16 mouse cellular contexts compared by ENCODE assay signal in genomic region chr1:63828174-63828844, GRCm38 (mm10). TPM values are rescaled to one million over a fixed set of nuclear protein-coding genes. Genes with fewer than 3 reads are reported as not detected.
A peak's percentile ranks its signal among the peaks of the same experiment; 100 is the strongest.
DNase-seq lines count a peak whose midpoint lies in the region; ATAC-seq and TF ChIP-seq lines count a peak whose summit lies in the region.
"Had no signal": no experiment of that assay in that cellular context is flagged by ENCODE, and none has a peak within 500 bp of the region (broad histone marks: within the 10 kb centered on the region; RNA-seq: fewer than 3 reads in every experiment).

No protein-coding gene starts in this region.

- ATAC-seq in forebrain, embryonic 15.5 days (replicated peaks) = peak; percentile 80
- peak; percentile 75 for ATAC-seq in neural tube, embryonic 12.5 days (ENCODE audit: low FRiP score, low read depth)
- no peak for ATAC-seq in stomach, postnatal 0 days (ENCODE audit: low FRiP score, low TSS enrichment)
- ATAC-seq: CD4-positive, CD25-positive, alpha-beta regulatory T cell, adult 4 months; inflammation-experienced regulatory T-cells, adult 6 months had no signal

- 17% methylated on average over 5 of the region's 5 CpGs for WGBS in forebrain, embryonic 15.5 days
- WGBS in neural tube, embryonic 12.5 days = 27% methylated on average over 5 of the region's 5 CpGs
- 74% methylated on average over 5 of the region's 5 CpGs for WGBS in stomach, postnatal 0 days

- TF ChIP-seq EP300 in stomach, postnatal 0 days (optimal IDR thresholded peaks at IDR 0.05) = no peak

- H3K27me3 ChIP-seq in forebrain, embryonic 15.5 days = no peaks in the 10 kb centered on the region
- H3K27me3 ChIP-seq in neural tube, embryonic 12.5 days (replicated peaks) = no peaks in the 10 kb centered on the region
- H3K27me3 ChIP-seq in stomach, postnatal 0 days (ENCODE audit: control insufficient read depth, insufficient read depth, low read length) = no peaks in the 10 kb centered on the region
- H3K27me3 ChIP-seq: limb, embryonic 15.5 days had no signal

- peak; percentile 44 for DNase-seq in embryo, embryonic 11 days
- DNase-seq in mesoderm, embryonic 11.5 days (ENCODE audit: low read depth, low spot score) = peak; percentile 54
- no peak for DNase-seq in stomach, postnatal 0 days (ENCODE audit: low spot score)
- DNase-seq in yolk sac, embryonic 10.5 days (ENCODE audit: low spot score) = no peak
- DNase-seq in right cerebral cortex, adult 18-20 months = no peak
- DNase-seq: cerebellum, adult 18-20 months; gastrocnemius, postnatal 10 days; lung, adult 2 months had no signal

- H3K36me3 ChIP-seq in forebrain, embryonic 15.5 days = no peaks in the 10 kb centered on the region
- no peaks in the 10 kb centered on the region for H3K36me3 ChIP-seq in neural tube, embryonic 12.5 days
- no peaks in the 10 kb centered on the region for H3K36me3 ChIP-seq in stomach, postnatal 0 days (ENCODE audit: control insufficient read depth, insufficient read depth, low read length)
- H3K36me3 ChIP-seq: limb, embryonic 15.5 days had no signal

- H3K9me3 ChIP-seq in forebrain, embryonic 15.5 days = no peaks in the 10 kb centered on the region
- no peaks in the 10 kb centered on the region for H3K9me3 ChIP-seq in neural tube, embryonic 12.5 days
- H3K9me3 ChIP-seq in stomach, postnatal 0 days (ENCODE audit: control insufficient read depth, low read length) = no peaks in the 10 kb centered on the region
- H3K9me3 ChIP-seq: limb, embryonic 15.5 days had no signal

- no peak overlapping the region for H3K4me2 ChIP-seq in forebrain, embryonic 15.5 days (replicated peaks)
- H3K4me2 ChIP-seq in neural tube, embryonic 12.5 days (replicated peaks) = no peak overlapping the region
- no peak overlapping the region for H3K4me2 ChIP-seq in stomach, postnatal 0 days (replicated peaks; ENCODE audit: low read depth)
- H3K4me2 ChIP-seq: limb, embryonic 15.5 days had no signal

- H3K4me1 ChIP-seq in forebrain, embryonic 15.5 days = peaks cover 8% of the 10 kb centered on the region
- H3K4me1 ChIP-seq in neural tube, embryonic 12.5 days = no peaks in the 10 kb centered on the region
- no peaks in the 10 kb centered on the region for H3K4me1 ChIP-seq in stomach, postnatal 0 days (replicated peaks; ENCODE audit: control insufficient read depth, insufficient read depth)
- H3K4me1 ChIP-seq: limb, embryonic 15.5 days had no signal

- no peak for TF ChIP-seq CTCF in stomach, postnatal 0 days (IDR thresholded peaks at IDR 0.05; ENCODE audit: low read depth)

- no peak overlapping the region for H3K9ac ChIP-seq in forebrain, embryonic 15.5 days (replicated peaks)
- no peak overlapping the region for H3K9ac ChIP-seq in neural tube, embryonic 12.5 days
- no peak overlapping the region for H3K9ac ChIP-seq in stomach, postnatal 0 days (ENCODE audit: low read length)
- H3K9ac ChIP-seq: limb, embryonic 15.5 days had no signal

- no peak overlapping the region for H3K4me3 ChIP-seq in forebrain, embryonic 15.5 days
- no peak overlapping the region for H3K4me3 ChIP-seq in neural tube, embryonic 12.5 days
- no peak overlapping the region for H3K4me3 ChIP-seq in stomach, postnatal 0 days (ENCODE audit: low read depth, low read length)
- H3K4me3 ChIP-seq: limb, embryonic 15.5 days had no signal

- 0 out of 2 replicates have a peak overlapping the region, but pooled peaks have one; percentile 43 for H3K27ac ChIP-seq in forebrain, embryonic 15.5 days (replicated peaks)
- H3K27ac ChIP-seq in neural tube, embryonic 12.5 days = no peak overlapping the region
- no peak overlapping the region for H3K27ac ChIP-seq in stomach, postnatal 0 days (replicated peaks)
- H3K27ac ChIP-seq: limb, embryonic 15.5 days had no signal

RNA-seq across cellular contexts. Expression of gene 4933402D24Rik, which starts 59.2 kb away (rescaled TPM):
- polyA plus RNA-seq in forebrain, embryonic 15.5 days (2015; fragmentation: Nextera tagmentation; extraction: Ambion mirVana) = 0.19 and 0.31 TPM in 2 replicates
- 0.18 and 0.22 TPM in 2 replicates for polyA plus RNA-seq in neural tube, embryonic 12.5 days (2016; fragmentation: Nextera tagmentation; extraction: Ambion mirVana)
- not detected in 2 replicates for polyA plus RNA-seq in stomach, postnatal 0 days (2015; fragmentation: Nextera tagmentation; extraction: Ambion mirVana)
- polyA plus RNA-seq: CD4-positive, CD25-positive, alpha-beta regulatory T cell, adult 4 months; heart, embryonic 14.5 days; kidney, embryonic 16.5 days; lung, adult 2 months; urinary bladder, adult 2 months had no signal

Comparison
In these comparisons a context has a peak if more than half of its experiments do, and no peak if none do; other contexts are left out.
1. DNase-seq: peak in embryo, embryonic 11 days (single experiment) and mesoderm, embryonic 11.5 days (single experiment); none in stomach, postnatal 0 days (single experiment), yolk sac, embryonic 10.5 days (single experiment) and right cerebral cortex, adult 18-20 months (single experiment).